Mouse (Mus musculus) spleen, adult 2 months (tissue): ENCODE measurements around the gene Ankdd1b. TPM values are rescaled to one million over a fixed set of nuclear protein-coding genes. Genes with fewer than 3 reads are reported as not detected.

Experiments used
- DNase-seq, 2 experiments: peaks; one replicate each; pipeline versions ENCODE4 v3.0.0 to v3.0.0-alpha.2; 2012 to 2021; ENCODE audit warnings: low spot score in 2 of 2, low read depth in 1 of 2
- H3K27ac ChIP-seq: fragments of 200-500 bp; 2 replicates; pipeline ENCODE4 v1.5.1; 2012; ENCODE audit warnings: low read length, inconsistent platforms; ENCODE audit not compliant: insufficient read depth
- H3K27me3 ChIP-seq: fragments of 200-500 bp; 2 replicates; pipeline ENCODE4 v1.6.1; 2012; ENCODE audit warnings: mild to moderate bottlenecking, moderate library complexity, low read length, inconsistent platforms; ENCODE audit not compliant: control insufficient read depth, insufficient read depth
- H3K36me3 ChIP-seq: fragments of 200-500 bp; 2 replicates; pipeline ENCODE4 v1.6.1; 2012; ENCODE audit warnings: mild to moderate bottlenecking, low read length, inconsistent platforms; ENCODE audit not compliant: control insufficient read depth, insufficient read depth
- H3K4me1 ChIP-seq: fragments of 200-500 bp; 2 replicates; pipeline ENCODE4 v1.6.1; 2011; ENCODE audit warnings: inconsistent platforms; ENCODE audit not compliant: control insufficient read depth, insufficient read depth, insufficient read length
- H3K4me3 ChIP-seq: fragments of 200-500 bp; 2 replicates; pipeline ENCODE4 v1.5.1; 2011; ENCODE audit warnings: mild to moderate bottlenecking, inconsistent platforms; ENCODE audit not compliant: insufficient read depth, insufficient read length; ENCODE audit errors: extremely low read depth
- CTCF ChIP-seq: fragments of 200-500 bp; IDR thresholded peaks from 2 replicates; pipeline ENCODE4 v1.5.1; 2011; ENCODE audit warnings: mild to moderate bottlenecking, inconsistent platforms; ENCODE audit not compliant: insufficient read depth, insufficient read length, insufficient replicate concordance; ENCODE audit errors: extremely low read depth
- POLR2A ChIP-seq: fragments of 200-500 bp; IDR thresholded peaks from 2 replicates; pipeline ENCODE4 v1.6.1; 2011; ENCODE audit warnings: low read depth, low read length, inconsistent platforms
- WGBS: fragments of 180-500 bp; shearing (Covaris S2); methylation state at CpG from one replicate; pipeline ENCODE4 v1.1.7; 2018; 5-methylcytosine and 5-hydroxymethylcytosine counted together
- polyA plus RNA-seq: library from polyadenylated mRNA; depleted of rRNA; stranded (reverse); fragments of >200 nt; gene quantifications from 2 replicates; pipeline ENCODE4 v1.2.3, GENCODE M21; 2012

The Ankdd1b gene
- polyA plus RNA-seq, 1 experiment = not detected

DNA sequence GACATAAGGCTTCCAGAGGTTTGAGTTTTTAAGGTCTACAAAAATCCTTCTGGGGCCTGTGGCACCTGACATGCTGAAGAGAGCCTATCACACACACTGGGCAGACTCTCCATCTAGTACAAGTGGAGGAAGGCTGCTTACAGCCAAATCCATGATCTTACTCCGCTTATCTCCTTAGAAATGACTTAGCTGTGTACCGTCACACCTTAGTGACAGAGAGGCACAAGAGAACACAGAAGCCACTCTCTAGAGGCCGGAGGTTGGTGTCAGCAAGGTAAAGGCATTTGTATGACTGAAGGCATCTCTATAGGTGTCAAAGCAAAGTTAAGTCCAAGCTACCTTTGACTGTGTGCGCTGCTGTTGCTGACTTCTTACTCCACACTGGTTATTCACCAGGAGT lies 30.6 kb downstream of the Ankdd1b start:
- H3K4me1 ChIP-seq = peaks cover 3% of the 10 kb centered on the region; the same call in 1 of the 2 replicates
- 91% methylated on average over 4 of the region's 4 CpGs for WGBS
- no peak overlapping the region for H3K4me3 ChIP-seq
- TF ChIP-seq CTCF (no peak), POLR2A (no peak)
- H3K36me3 ChIP-seq = no peaks in the 10 kb centered on the region
- no peak for DNase-seq
- no peaks in the 10 kb centered on the region for H3K27me3 ChIP-seq
- H3K27ac ChIP-seq = no peak overlapping the region

DNA sequence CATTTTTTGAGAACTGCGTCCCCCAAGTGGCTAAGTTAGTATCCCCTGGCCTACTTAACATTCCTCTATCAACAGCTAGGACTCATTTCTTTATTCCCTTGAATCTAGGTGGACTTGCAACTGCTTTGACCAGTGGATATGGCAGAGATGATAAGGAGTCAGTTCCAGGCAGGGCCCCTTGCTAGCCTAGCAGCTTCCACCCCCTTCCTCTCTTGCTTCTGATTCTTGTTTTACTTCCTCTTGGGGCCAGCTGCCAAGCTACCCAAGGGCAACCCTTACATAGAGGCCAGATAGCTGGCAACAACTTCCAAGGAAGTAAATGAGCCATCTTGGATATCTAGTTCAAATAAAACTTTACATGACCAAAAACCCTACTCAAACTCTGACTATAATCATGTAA lies 34.1 kb downstream of the Ankdd1b start:
- Histone ChIP-seq H3K36me3 (no peaks in the 10 kb centered on the region), H3K27ac (no peak overlapping the region), H3K27me3 (no peaks in the 10 kb centered on the region), H3K4me3 (no peak overlapping the region), H3K4me1 (peaks cover 3% of the 10 kb centered on the region; the same call in 1 of the 2 replicates)
- 76% methylated on average over 1 of the region's 1 CpGs for WGBS
- no peak for DNase-seq
- TF ChIP-seq CTCF (no peak), POLR2A (no peak)

DNA sequence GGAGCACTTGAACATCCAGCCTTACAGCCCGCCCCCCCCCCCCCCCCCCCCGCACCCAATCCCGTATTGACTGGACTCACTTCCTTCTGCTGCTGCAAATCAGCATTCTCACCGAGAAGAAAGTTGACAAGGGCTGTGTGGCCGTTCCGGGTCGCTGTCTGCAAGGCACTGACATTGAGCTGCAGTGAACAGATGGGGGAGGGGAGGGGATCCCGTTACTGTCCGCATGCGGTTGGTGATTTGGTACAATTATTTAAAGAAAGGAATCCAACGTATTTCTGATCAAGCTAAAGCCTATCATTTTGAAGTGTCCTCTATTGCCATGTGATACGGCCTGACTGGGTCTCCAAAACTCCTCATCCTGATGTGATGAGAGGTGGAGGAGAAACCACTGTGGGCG lies 35.2 kb downstream of the Ankdd1b start:
- no peak for DNase-seq
- H3K36me3 ChIP-seq = no peaks in the 10 kb centered on the region
- H3K27ac ChIP-seq = no peak overlapping the region
- 28% methylated on average over 13 of the region's 13 CpGs for WGBS
- no peaks in the 10 kb centered on the region for H3K27me3 ChIP-seq
- no peak for TF ChIP-seq POLR2A
- no peak for TF ChIP-seq CTCF
- peaks cover 3% of the 10 kb centered on the region; the same call in 1 of the 2 replicates for H3K4me1 ChIP-seq
- no peak overlapping the region for H3K4me3 ChIP-seq

DNA sequence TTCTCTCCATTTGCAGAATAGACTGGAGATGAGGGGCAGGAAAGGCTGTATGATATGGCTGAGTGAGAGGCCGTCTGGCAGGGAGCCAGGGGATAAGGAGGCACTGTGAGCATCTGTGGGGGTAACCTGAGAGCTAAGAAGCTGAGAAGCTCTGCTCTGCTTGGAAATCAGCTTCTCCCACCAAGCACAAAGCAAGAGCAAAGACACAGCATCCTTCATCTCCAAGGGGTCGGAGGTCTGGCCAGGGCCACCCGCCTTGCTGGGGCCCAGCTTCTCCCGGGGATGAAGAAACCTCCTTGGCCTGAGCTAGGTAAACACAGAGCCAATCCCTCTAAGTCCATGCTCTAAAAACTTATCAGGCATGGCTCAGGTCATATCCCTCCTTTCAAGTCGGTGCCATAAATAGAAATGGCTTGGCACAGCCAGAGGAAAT lies 36.1 kb downstream of the Ankdd1b start:
- no peak overlapping the region for H3K4me3 ChIP-seq
- H3K27me3 ChIP-seq = no peaks in the 10 kb centered on the region
- 78% methylated on average over 5 of the region's 5 CpGs for WGBS
- TF ChIP-seq POLR2A (no peak), CTCF (no peak)
- H3K4me1 ChIP-seq = peaks cover 3% of the 10 kb centered on the region; the same call in 1 of the 2 replicates
- H3K27ac ChIP-seq = no peak overlapping the region
- DNase-seq = no peak
- H3K36me3 ChIP-seq = no peaks in the 10 kb centered on the region

DNA sequence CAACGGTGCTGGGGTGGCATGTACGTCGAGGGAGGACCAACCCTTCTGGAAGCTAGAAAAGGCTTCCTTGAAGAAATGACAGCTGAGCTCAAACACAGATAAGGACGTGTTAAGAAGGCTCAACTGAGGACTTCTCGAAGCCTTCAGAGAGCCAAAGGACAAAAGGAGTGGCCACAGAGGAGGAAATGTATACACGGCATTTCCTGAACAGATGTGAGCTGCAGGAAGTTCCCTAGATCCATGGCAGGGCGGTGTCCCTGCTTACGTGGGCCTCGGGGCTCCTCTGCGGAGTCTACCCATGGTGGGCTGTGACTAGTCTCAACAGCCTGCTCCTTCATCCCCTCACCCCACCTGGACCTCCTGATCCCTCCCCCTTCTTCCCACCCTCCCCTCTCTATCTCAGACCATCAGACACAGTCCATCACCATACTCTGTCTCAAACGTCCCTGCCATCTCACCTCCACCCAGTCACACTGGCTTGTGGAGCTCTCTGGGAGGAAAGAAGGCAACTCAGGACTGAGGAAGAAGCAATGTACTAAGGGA lies 37.3 kb downstream of the Ankdd1b start:
- WGBS = 13% methylated on average over 11 of the region's 11 CpGs
- Histone ChIP-seq H3K27ac (no peak overlapping the region), H3K4me3 (no peak overlapping the region), H3K27me3 (no peaks in the 10 kb centered on the region), H3K36me3 (no peaks in the 10 kb centered on the region), H3K4me1 (peaks cover 3% of the 10 kb centered on the region; the same call in 1 of the 2 replicates)
- TF ChIP-seq POLR2A = no peak
- TF ChIP-seq CTCF = no peak
- DNase-seq = no peak

DNA sequence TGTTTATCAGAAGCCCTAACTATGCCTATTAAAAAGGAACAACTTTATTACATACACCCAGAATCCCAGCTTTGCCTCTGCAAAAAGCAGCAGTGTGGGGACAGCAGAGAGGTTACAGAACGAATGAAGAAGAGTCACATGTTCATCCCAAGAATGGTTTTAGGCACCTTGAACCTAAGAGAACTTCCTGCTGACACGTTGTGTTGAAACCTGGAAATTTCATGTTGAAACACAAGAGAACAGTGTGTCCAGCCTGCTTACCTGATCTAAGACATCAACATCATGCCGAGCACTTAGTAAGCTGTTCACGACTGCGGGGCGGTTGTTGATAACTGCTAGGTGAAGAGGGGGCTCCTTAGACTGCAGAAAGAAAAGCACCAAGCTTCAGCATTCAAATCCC lies 38.0 kb downstream of the Ankdd1b start:
- no peak overlapping the region for H3K4me3 ChIP-seq
- no peaks in the 10 kb centered on the region for H3K36me3 ChIP-seq
- WGBS = 78% methylated on average over 6 of the region's 6 CpGs
- no peaks in the 10 kb centered on the region for H3K27me3 ChIP-seq
- no peak overlapping the region for H3K27ac ChIP-seq
- TF ChIP-seq CTCF (no peak), POLR2A (no peak)
- no peak for DNase-seq
- H3K4me1 ChIP-seq = peaks cover 3% of the 10 kb centered on the region; the same call in 1 of the 2 replicates

DNA sequence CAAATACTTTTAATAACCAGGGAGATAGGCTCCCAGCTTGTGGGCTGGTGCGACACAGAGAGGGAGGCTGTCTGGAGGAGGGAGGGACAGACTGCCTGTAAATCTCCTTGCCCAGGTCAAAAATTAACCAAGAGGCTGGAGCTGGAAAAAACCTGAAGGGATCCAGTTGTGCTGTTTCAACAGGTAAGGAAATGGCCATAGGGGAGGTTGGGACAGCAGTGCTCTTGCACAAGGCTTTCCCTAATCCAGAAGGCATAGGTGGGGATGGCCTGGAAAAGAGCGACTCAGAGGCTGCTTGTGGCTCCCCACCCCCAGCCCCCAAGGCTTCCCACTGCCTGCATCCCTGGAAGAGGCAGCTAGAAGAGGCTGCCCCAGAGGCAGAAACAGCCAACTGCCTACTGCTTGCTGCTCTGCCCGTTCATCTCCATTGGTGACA lies 38.6 kb downstream of the Ankdd1b start:
- 78% methylated on average over 3 of the region's 3 CpGs for WGBS
- Histone ChIP-seq H3K36me3 (no peaks in the 10 kb centered on the region), H3K27me3 (no peaks in the 10 kb centered on the region), H3K4me1 (peaks cover 3% of the 10 kb centered on the region; the same call in 1 of the 2 replicates), H3K27ac (no peak overlapping the region), H3K4me3 (no peak overlapping the region)
- DNase-seq = no peak
- TF ChIP-seq POLR2A = no peak
- TF ChIP-seq CTCF = no peak
